Mouse (Mus musculus) gastrocnemius, postnatal 10 days (tissue): Measurements from ENCODE around the gene Celf3. TPM values are rescaled to one million over a fixed set of nuclear protein-coding genes. Genes with fewer than 3 reads are reported as not detected.

Experiments
- DNase-seq: peaks from one replicate; pipeline ENCODE4 v3.0.0; 2021; ENCODE audit warnings: mixed read lengths
- total RNA-seq, 2 experiments: library from RNA; stranded (reverse); gene quantifications; 2 replicates each; pipeline ENCODE4 v1.2.3; 2021

Gene Celf3
- total RNA-seq, 2 experiments from 2014 or later: 0.49 to 0.61 TPM

GRCm38 (mm10) chr3:94480291-94480884 is 2.3 kb downstream of the Celf3 start, which contains the start of gene Riiad1:
Gene Riiad1, minus strand, starts transcription at chr3:94480341.
- no peak for DNase-seq

- no peak for DNase-seq
These were observed 3.3 kb downstream of the Celf3 start for GRCm38 (mm10) chr3:94481429-94481828.

DNA sequence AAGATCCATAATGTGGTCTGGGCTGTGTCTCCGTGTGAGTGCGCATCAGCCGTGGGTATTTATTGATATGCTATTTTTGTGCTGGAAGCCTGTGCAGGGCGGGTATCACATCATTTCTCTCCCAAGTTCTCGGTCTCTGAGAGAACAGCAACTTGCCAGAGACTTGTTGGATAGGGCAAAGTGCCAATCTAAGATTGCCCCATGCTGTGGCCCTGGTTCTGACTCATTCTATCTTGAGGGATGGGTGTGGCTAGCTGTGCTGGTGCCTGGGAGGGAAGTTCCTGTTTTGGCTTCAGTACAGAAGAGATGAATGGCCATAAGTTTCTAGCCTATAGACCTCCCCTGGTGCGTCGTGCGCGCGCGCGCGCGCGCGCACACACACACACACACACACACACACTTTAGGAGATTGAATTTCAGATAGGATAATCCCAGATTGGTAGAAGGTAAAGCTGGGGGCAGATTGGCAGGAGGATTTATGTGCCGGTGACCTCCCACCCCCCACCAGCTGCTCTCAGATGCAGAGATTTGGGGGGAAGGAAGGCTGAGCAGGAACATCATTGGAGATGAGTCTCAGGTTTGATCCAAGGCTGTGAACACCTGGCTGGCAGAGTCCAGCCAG is 4.8 kb downstream of the Celf3 start:
- no peak for DNase-seq

GRCm38 (mm10) chr3:94483790-94484439 is 5.8 kb downstream of the Celf3 start:
- no peak for DNase-seq

DNA sequence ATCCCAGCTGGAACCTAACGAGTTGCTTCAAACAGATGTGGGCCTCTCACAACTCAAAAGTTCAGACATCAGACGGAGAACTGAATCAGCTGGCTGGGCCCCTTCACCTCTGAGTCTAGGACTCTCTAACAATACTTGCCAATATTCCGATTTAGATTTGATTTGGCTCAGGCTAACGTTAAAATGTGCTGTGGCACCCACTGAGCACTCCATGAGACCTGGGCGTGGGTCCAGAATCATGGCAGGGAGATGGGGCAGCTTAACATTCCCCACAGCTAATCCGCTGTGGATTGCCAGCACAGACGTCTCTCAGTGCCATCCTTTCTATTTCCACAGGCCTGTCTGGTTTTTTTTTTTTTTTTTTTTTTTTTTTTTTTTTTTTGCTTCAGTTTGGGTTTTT is 7.8 kb downstream of the Celf3 start:
- no peak for DNase-seq

DNA sequence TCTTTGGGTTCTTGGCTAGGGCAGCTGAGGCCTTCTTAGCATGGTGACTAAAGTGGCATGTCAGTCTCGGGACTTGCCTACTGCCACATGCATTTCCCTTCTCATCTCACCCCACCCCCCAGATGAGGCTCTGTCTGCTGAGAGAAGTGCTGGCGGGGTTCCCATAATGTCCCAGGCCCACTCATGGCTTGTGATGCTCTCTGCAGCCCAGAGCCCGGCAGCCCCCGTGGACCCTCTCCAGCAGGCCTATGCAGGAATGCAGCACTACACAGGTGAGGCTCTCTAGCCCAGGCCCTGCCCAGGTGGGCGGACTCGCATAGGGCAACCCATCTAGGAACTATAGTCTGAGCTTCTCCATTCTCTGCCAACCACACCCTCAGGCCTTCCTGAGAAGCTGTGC is 9.5 kb downstream of the Celf3 start:
- DNase-seq: no peak

DNA sequence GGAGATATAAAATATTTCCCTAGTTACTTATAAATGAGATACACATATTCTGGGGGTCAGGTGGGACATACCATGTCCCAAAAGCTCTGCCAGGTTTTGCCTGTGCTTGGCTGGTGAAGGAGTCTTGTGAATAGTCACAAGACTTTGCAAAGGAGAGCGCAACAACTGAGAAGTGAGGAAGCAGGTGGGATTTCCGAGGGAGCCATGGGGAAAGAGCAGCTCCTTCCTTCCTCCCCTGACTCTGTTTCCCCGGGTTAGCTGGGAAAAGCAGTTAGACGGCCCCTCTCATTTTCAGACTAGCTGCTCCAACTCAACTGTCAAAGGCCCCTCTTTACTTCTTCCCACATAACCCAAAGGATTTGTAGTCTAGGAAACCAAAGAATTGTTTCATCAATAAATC is 19.1 kb downstream of the Celf3 start:
- DNase-seq: no peak

- DNase-seq: no peak
These were observed 24.1 kb downstream of the Celf3 start for GRCm38 (mm10) chr3:94502243-94502642.

DNA sequence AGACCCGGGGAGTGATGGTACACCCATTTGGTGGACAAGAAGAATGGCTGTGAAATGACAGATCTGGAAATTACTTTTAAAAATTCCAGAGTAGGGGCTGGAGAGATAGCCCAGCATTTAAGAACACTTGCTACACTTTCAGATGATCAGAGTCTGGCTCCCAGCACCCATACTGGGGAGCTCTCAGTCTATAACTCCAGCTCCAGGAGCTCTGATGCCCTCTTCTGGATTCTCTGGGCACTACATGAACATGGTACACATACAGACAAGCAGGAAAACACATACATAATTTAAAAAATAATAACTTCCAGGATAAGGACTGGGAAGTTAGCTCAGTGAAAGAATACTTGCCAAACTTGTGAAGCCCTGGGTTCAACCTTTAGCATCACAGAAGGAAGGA is 28.6 kb downstream of the Celf3 start:
- DNase-seq: no peak

DNA sequence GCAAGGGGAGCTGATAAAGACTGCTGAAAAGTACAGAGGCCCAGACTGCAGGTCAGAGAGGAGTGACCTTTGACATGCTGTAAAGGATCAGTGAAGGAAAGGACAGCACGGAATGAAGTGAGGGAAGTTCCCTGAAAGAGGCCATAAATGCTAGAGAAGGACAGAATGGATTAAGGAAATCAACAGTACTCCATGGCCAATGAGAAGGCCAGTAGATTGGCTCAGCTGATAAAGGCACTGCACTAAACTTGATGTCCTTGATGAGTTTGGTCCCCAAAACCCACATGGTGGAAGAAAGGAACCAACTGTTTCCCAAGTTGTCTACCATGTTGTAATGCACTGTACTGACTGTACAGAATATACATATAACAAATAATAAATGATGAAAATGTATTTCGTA is 48.6 kb downstream of the Celf3 start:
- DNase-seq: no peak

DNA sequence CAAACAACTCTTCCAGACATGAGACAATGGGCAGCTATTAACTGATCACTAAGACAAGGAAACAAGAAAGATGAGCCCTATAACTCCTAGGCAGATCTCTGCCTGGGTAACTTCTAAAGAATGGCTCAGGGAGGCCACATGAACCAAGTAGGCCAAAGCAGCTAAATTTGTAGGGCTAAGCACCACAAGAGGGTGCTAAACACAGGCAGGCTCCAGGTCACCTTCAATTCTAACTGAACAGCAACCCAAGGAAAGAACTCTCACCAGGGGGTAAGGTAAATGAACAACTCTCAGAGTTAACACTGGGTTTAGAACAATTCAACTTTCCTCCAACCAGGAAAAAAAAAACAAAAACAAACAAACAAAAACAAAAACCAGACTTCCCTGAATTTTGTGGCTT is 55.9 kb downstream of the Celf3 start:
- DNase-seq: peak; percentile 6

- no peak for DNase-seq
These were observed 59.1 kb downstream of the Celf3 start for GRCm38 (mm10) chr3:94537187-94537586.

Other genes starting within 250 kb of the Celf3 start
- not detected for gene Gm4778, start 214.3 kb upstream of the Celf3 start, total RNA-seq
- gene Them4, start 168.2 kb upstream of the Celf3 start, total RNA-seq: 1 to 10 TPM; 7.7 to 7.8 TPM
- not detected for gene Them5, start 136.2 kb upstream of the Celf3 start, total RNA-seq
- under 1 TPM; 0.34 to 0.56 TPM for gene C2cd4d, start 115.9 kb upstream of the Celf3 start, total RNA-seq
- 10 to 100 TPM; 18.2 to 19.9 TPM for gene Rorc, start 105.5 kb upstream of the Celf3 start, total RNA-seq
- gene Lingo4, start 79.8 kb upstream of the Celf3 start, total RNA-seq: under 1 TPM in 1 of 2 experiments, not detected in 1; 0.25 TPM
- 1 to 10 TPM; 6.3 to 8.9 TPM for gene Tdrkh, start 65.0 kb upstream of the Celf3 start, total RNA-seq
- gene Mrpl9, start 35.0 kb upstream of the Celf3 start, total RNA-seq: 10 to 100 TPM; 42.3 to 54.0 TPM
- gene Oaz3, start 34.4 kb upstream of the Celf3 start, total RNA-seq: not detected
- 1 to 10 TPM; 5.0 to 7.9 TPM for gene Riiad1, start 2.0 kb downstream of the Celf3 start, total RNA-seq
- 10 to 100 TPM; 29.5 to 37.1 TPM for gene Snx27, start 104.4 kb downstream of the Celf3 start, total RNA-seq
- gene Gm10972, start 164.8 kb downstream of the Celf3 start, total RNA-seq: not detected
- 1 to 10 TPM; 1.1 to 1.2 TPM for gene Tuft1, start 180.6 kb downstream of the Celf3 start, total RNA-seq
- gene Selenbp2, start 215.3 kb downstream of the Celf3 start, total RNA-seq: 1 to 10 TPM in 1 of 2 experiments, under 1 TPM in 1; 0.54 to 2.0 TPM